Mouse (Mus musculus) testis, adult 2 months (tissue): ENCODE results near the gene Acy3. TPM values are rescaled to one million over a fixed set of nuclear protein-coding genes. Genes with fewer than 3 reads are reported as not detected.

ENCODE experiments used
- H3K27ac ChIP-seq: fragments of 200-500 bp; 2 replicates; pipeline ENCODE4 v1.5.1; 2012; ENCODE audit warnings: low read depth, low read length; ENCODE audit not compliant: control insufficient read depth, insufficient read depth
- H3K27me3 ChIP-seq: fragments of 200-500 bp; 2 replicates; pipeline ENCODE4 v1.6.1; 2012; ENCODE audit warnings: mild to moderate bottlenecking, low read length, moderate library complexity; ENCODE audit not compliant: control insufficient read depth, insufficient read depth
- H3K36me3 ChIP-seq: fragments of 200-500 bp; 2 replicates; pipeline ENCODE4 v1.6.1; 2012; ENCODE audit warnings: mild to moderate bottlenecking, low read length; ENCODE audit not compliant: control insufficient read depth, insufficient read depth
- H3K4me1 ChIP-seq: fragments of 200-500 bp; 2 replicates; pipeline ENCODE4 v1.6.1; 2012; ENCODE audit warnings: low read length; ENCODE audit not compliant: control insufficient read depth, insufficient read depth
- H3K4me3 ChIP-seq: fragments of 200-500 bp; 2 replicates; pipeline ENCODE4 v1.5.1; 2012; ENCODE audit warnings: low read depth, mild to moderate bottlenecking, low read length, moderate library complexity, mixed read lengths; ENCODE audit not compliant: control insufficient read depth
- CTCF ChIP-seq: fragments of 200-500 bp; IDR thresholded peaks from 2 replicates; pipeline ENCODE4 v1.5.1; 2012; ENCODE audit warnings: low read depth, mild to moderate bottlenecking, inconsistent platforms, low read length, moderate library complexity; ENCODE audit not compliant: control insufficient read depth, insufficient read depth, insufficient replicate concordance
- POLR2A ChIP-seq: fragments of 200-500 bp; IDR thresholded peaks from 2 replicates; pipeline ENCODE4 v1.6.1; 2012; ENCODE audit warnings: low read depth, mild to moderate bottlenecking, inconsistent platforms, low read length, moderate library complexity; ENCODE audit not compliant: control insufficient read depth
- polyA plus RNA-seq: library from polyadenylated mRNA; depleted of rRNA; stranded (reverse); fragments of >200 nt; gene quantifications from 2 replicates; pipeline ENCODE4 v1.2.3, GENCODE M21; 2012

Acy3 gene
- polyA plus RNA-seq, 1 experiment, result 14.9 TPM

GRCm38 (mm10) chr19:3991562-3991961 is 5.2 kb downstream of the Acy3 start:
- no peak overlapping the region for H3K27ac ChIP-seq
- no peak for TF ChIP-seq CTCF
- no peak for TF ChIP-seq POLR2A
- H3K27me3 ChIP-seq, result no peaks in the 10 kb centered on the region
- peaks cover 2% of the 10 kb centered on the region; the same call in 1 of the 2 replicates for H3K4me1 ChIP-seq
- H3K4me3 ChIP-seq, result no peak overlapping the region
- no peaks in the 10 kb centered on the region for H3K36me3 ChIP-seq

DNA sequence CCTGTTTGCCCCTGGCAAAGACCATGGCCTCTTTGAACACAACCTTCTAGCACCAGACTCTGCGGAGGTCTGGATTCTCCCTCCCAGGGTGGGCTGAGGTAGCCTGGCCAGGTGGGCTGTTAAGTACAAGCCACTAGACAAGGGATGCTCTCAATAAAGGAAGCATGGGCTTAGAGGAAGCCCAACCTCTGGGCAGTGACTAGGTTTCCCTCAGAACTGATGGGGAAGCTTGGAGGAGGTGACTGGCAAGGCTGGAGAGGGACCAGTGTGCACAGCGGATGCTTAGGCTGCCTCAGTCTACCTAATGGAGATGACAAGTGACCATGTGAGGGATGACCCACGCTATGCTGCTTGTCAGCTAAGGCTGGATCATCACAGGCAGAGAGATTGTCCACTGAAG is 5.6 kb downstream of the Acy3 start:
- H3K4me1 ChIP-seq, result peaks cover 2% of the 10 kb centered on the region; the same call in 1 of the 2 replicates
- H3K4me3 ChIP-seq, result no peak overlapping the region
- no peak for TF ChIP-seq CTCF
- no peak for TF ChIP-seq POLR2A
- H3K36me3 ChIP-seq, result no peaks in the 10 kb centered on the region
- H3K27me3 ChIP-seq, result no peaks in the 10 kb centered on the region
- no peak overlapping the region for H3K27ac ChIP-seq

GRCm38 (mm10) chr19:3992416-3992815 is 6.0 kb downstream of the Acy3 start, which contains the start of gene Tbx10:
Tbx10 (plus strand) TSS chr19:3992752.
- Histone ChIP-seq H3K36me3 (no peaks in the 10 kb centered on the region), H3K4me3 (no peak within 1 kb of the TSS), H3K27me3 (no peaks in the 10 kb centered on the region), H3K4me1 (no peaks in the 10 kb centered on the region), H3K27ac (no peak within 1 kb of the TSS)
- TF ChIP-seq POLR2A (no peak), CTCF (no peak)

GRCm38 (mm10) chr19:3994932-3995331 is 8.6 kb downstream of the Acy3 start:
- no peak for TF ChIP-seq POLR2A
- no peak for TF ChIP-seq CTCF
- Histone ChIP-seq H3K36me3 (no peaks in the 10 kb centered on the region), H3K27ac (no peak overlapping the region), H3K27me3 (no peaks in the 10 kb centered on the region), H3K4me3 (no peak overlapping the region), H3K4me1 (peaks cover 10% of the 10 kb centered on the region)

DNA sequence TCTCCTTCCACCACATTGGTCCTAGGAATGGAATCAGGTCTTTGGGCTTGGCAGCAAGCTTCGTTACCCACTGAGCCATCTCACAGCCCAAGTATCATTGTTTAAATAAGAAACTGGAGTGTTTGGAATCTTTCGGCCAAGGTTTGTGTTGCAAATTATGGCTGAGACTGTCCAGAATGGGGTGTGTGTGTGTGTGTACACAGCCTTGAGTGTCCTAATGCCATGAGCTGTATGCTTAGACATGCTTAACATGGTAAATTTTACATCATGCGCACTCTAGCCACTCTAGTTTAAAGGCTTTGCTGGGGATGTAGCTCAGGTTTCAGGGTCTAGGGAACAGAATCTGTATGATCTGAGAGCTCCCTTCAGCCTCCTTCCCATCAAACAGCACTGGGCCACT is 9.1 kb downstream of the Acy3 start:
- H3K27ac ChIP-seq, result no peak overlapping the region

GRCm38 (mm10) chr19:3996106-3996505 is 9.7 kb downstream of the Acy3 start:
- no peak overlapping the region for H3K4me3 ChIP-seq
- TF ChIP-seq CTCF (no peak), POLR2A (no peak)
- no peaks in the 10 kb centered on the region for H3K36me3 ChIP-seq
- peaks cover 18% of the 10 kb centered on the region for H3K4me1 ChIP-seq
- no peaks in the 10 kb centered on the region for H3K27me3 ChIP-seq
- no peak overlapping the region for H3K27ac ChIP-seq

More for the DNA sequence above, 9.1 kb downstream of the Acy3 start:
- Histone ChIP-seq H3K36me3 (no peaks in the 10 kb centered on the region), H3K4me1 (peaks cover 15% of the 10 kb centered on the region), H3K4me3 (no peak overlapping the region), H3K27me3 (no peaks in the 10 kb centered on the region)
- TF ChIP-seq CTCF (no peak), POLR2A (no peak)

- H3K27me3 ChIP-seq, result no peaks in the 10 kb centered on the region
- H3K36me3 ChIP-seq, result no peaks in the 10 kb centered on the region
- no peak overlapping the region for H3K27ac ChIP-seq
- TF ChIP-seq POLR2A (no peak), CTCF (no peak)
- H3K4me3 ChIP-seq, result no peak overlapping the region
- peaks cover 19% of the 10 kb centered on the region for H3K4me1 ChIP-seq
Observed at GRCm38 (mm10) chr19:3996747-3997146, 10.4 kb downstream of the Acy3 start.

GRCm38 (mm10) chr19:3997231-3997630 is 10.9 kb downstream of the Acy3 start:
- TF ChIP-seq CTCF (no peak), POLR2A (no peak)
- Histone ChIP-seq H3K4me1 (peaks cover 19% of the 10 kb centered on the region), H3K27me3 (no peaks in the 10 kb centered on the region), H3K4me3 (no peak overlapping the region), H3K27ac (no peak overlapping the region), H3K36me3 (no peaks in the 10 kb centered on the region)
